Mouse (Mus musculus) B cell, adult 62 days (primary cell): ENCODE measurements around the gene Gm11239. TPM values are rescaled to one million over a fixed set of nuclear protein-coding genes. Genes with fewer than 3 reads are reported as not detected.

Experiments used
- total RNA-seq: library from RNA; stranded (reverse); gene quantifications from 4 replicates; pipeline ENCODE4 v1.2.4, GENCODE M21; 2023

Gene Gm11239
- not detected in 4 replicates for total RNA-seq

DNA sequence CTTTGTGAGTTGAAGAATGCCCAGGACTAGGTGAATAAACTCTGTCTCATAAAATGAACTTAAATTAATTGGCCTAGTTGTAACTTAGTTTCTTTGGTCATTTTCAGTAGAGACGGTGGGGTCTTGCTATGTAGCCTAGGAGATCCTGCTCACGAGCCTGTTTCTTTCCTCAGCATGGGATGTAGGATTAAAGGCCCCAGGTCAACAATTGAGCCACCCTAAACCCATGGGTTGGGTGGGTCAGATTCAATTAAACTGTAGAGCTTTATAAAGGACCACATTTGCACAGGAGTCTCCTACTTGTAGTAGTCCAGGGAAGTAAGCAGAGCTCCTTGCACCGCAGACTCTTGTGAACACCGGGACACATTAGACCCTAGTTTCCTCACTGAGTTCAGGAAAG, at the start of gene Gm11239:
Gm11239 (plus strand) TSS at position 301 of the 400 bp plus-strand sequence.

GRCm38 (mm10) chr4:73622684-73623083, 45.5 kb upstream of the Gm11239 start, which contains the start of gene Gm11237:
Gene Gm11237 (plus strand): TSS chr4:73622984.

DNA sequence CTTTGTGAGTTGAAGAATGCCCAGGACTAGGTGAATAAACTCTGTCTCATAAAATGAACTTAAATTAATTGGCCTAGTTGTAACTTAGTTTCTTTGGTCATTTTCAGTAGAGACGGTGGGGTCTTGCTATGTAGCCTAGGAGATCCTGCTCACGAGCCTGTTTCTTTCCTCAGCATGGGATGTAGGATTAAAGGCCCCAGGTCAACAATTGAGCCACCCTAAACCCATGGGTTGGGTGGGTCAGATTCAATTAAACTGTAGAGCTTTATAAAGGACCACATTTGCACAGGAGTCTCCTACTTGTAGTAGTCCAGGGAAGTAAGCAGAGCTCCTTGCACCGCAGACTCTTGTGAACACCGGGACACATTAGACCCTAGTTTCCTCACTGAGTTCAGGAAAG, 30.3 kb upstream of the Gm11239 start, which contains the start of gene Gm11236:
Gm11236 (plus strand) TSS at position 301 of the 400 bp plus-strand sequence.

GRCm38 (mm10) chr4:73683216-73683615, 15.1 kb downstream of the Gm11239 start, which contains the start of gene Gm428:
Gene Gm428 (plus strand): TSS chr4:73683516.

Other genes starting within 250 kb of the Gm11239 start
- not detected in 4 replicates for gene Gm11238, start 60.5 kb upstream of the Gm11239 start, total RNA-seq
- not detected in 4 replicates for gene Gm11237, start 45.4 kb upstream of the Gm11239 start, total RNA-seq
- gene Gm11236, start 30.2 kb upstream of the Gm11239 start, total RNA-seq = not detected in 4 replicates
- not detected in 4 replicates for gene Gm428, start 15.2 kb downstream of the Gm11239 start, total RNA-seq
- not detected in 4 replicates for gene Rasef, start 122.6 kb downstream of the Gm11239 start, total RNA-seq
- not detected in 4 replicates for gene Gm11758, start 207.9 kb downstream of the Gm11239 start, total RNA-seq
- not detected in 4 replicates for gene Gm11757, start 222.8 kb downstream of the Gm11239 start, total RNA-seq
- gene Gm13871, start 237.6 kb downstream of the Gm11239 start, total RNA-seq = not detected in 4 replicates